Mouse (Mus musculus): ENCODE data around the gene Ppp6r3. TPM values are rescaled to one million over a fixed set of nuclear protein-coding genes. Genes with fewer than 3 reads are reported as not detected.
"Not testable (repeated sequence)": the region's sequence is repeated elsewhere in the genome, so short reads cannot be mapped to it uniquely, and the experiment has no call there.

The Ppp6r3 gene
- polyA plus RNA-seq, 1 experiment from 2014 or later = 54.4 TPM

GRCm38 (mm10) chr19:3593379-3594055, 18.0 kb upstream of the Ppp6r3 start:
- no peaks in the 10 kb centered on the region for H3K9me3 ChIP-seq (replicated peaks)
- no peak overlapping the region for H3K4me3 ChIP-seq (replicated peaks)
- no peak overlapping the region for H3K27ac ChIP-seq (replicated peaks)
- no peak for ATAC-seq (ENCODE audit: low FRiP score)
- no peaks in the 10 kb centered on the region for H3K36me3 ChIP-seq
- no peaks in the 10 kb centered on the region for H3K27me3 ChIP-seq (replicated peaks)
- H3K9ac ChIP-seq (replicated peaks) = no peak overlapping the region
- H3K4me1 ChIP-seq = no peaks in the 10 kb centered on the region
- no peak overlapping the region for H3K4me2 ChIP-seq
- 90% methylated on average over 7 of the region's 7 CpGs for WGBS

- Histone ChIP-seq H3K27me3 (replicated peaks) (no peaks in the 10 kb centered on the region), H3K9ac (replicated peaks) (no peak overlapping the region), H3K9me3 (replicated peaks) (no peaks in the 10 kb centered on the region), H3K4me3 (replicated peaks) (no peak overlapping the region), H3K27ac (replicated peaks) (no peak overlapping the region), H3K4me2 (no peak overlapping the region), H3K4me1 (no peaks in the 10 kb centered on the region), H3K36me3 (no peaks in the 10 kb centered on the region)
- over 99% methylated on average over 4 of the region's 4 CpGs for WGBS
- ATAC-seq (ENCODE audit: low FRiP score) = no peak
Measured at GRCm38 (mm10) chr19:3589968-3590367, 14.4 kb upstream of the Ppp6r3 start.

GRCm38 (mm10) chr19:3589547-3589946, 14.0 kb upstream of the Ppp6r3 start:
- Histone ChIP-seq H3K9me3 (replicated peaks) (no peaks in the 10 kb centered on the region), H3K9ac (replicated peaks) (no peak overlapping the region), H3K36me3 (no peaks in the 10 kb centered on the region), H3K4me3 (replicated peaks) (no peak overlapping the region), H3K27ac (replicated peaks) (no peak overlapping the region), H3K4me2 (no peak overlapping the region), H3K4me1 (no peaks in the 10 kb centered on the region), H3K27me3 (replicated peaks) (no peaks in the 10 kb centered on the region)
- 86% methylated on average over 5 of the region's 5 CpGs for WGBS
- no peak for ATAC-seq (ENCODE audit: low FRiP score)

GRCm38 (mm10) chr19:3587729-3588128, 12.2 kb upstream of the Ppp6r3 start:
- not testable (repeated sequence) for H3K36me3 ChIP-seq; H3K4me3 ChIP-seq (replicated peaks); H3K9me3 ChIP-seq (replicated peaks); H3K27me3 ChIP-seq (replicated peaks); H3K27ac ChIP-seq (replicated peaks); H3K4me2 ChIP-seq; H3K4me1 ChIP-seq; ATAC-seq (ENCODE audit: low FRiP score); H3K9ac ChIP-seq (replicated peaks)
- WGBS = 96% methylated on average over 5 of the region's 5 CpGs

- ATAC-seq (ENCODE audit: low FRiP score) = no peak
- no peak overlapping the region for H3K4me3 ChIP-seq (replicated peaks)
- H3K9me3 ChIP-seq (replicated peaks) = no peaks in the 10 kb centered on the region
- H3K27ac ChIP-seq (replicated peaks) = no peak overlapping the region
- no peaks in the 10 kb centered on the region for H3K4me1 ChIP-seq
- no peak overlapping the region for H3K9ac ChIP-seq (replicated peaks)
- no peaks in the 10 kb centered on the region for H3K27me3 ChIP-seq (replicated peaks)
- no peak overlapping the region for H3K4me2 ChIP-seq
- H3K36me3 ChIP-seq = no peaks in the 10 kb centered on the region
- 26% methylated on average over 1 of the region's 1 CpGs for WGBS
Measured at GRCm38 (mm10) chr19:3586540-3586939, 11.0 kb upstream of the Ppp6r3 start.

GRCm38 (mm10) chr19:3586026-3586425, 10.5 kb upstream of the Ppp6r3 start:
- H3K4me3 ChIP-seq (replicated peaks) = no peak overlapping the region
- no peak overlapping the region for H3K4me2 ChIP-seq
- WGBS = 95% methylated on average over 9 of the region's 9 CpGs
- no peak overlapping the region for H3K9ac ChIP-seq (replicated peaks)
- H3K9me3 ChIP-seq (replicated peaks) = no peaks in the 10 kb centered on the region
- no peak overlapping the region for H3K27ac ChIP-seq (replicated peaks)
- no peaks in the 10 kb centered on the region for H3K4me1 ChIP-seq
- H3K36me3 ChIP-seq = no peaks in the 10 kb centered on the region
- no peak for ATAC-seq (ENCODE audit: low FRiP score)
- no peaks in the 10 kb centered on the region for H3K27me3 ChIP-seq (replicated peaks)

GRCm38 (mm10) chr19:3581326-3581725, 5.8 kb upstream of the Ppp6r3 start:
- Histone ChIP-seq H3K9me3 (replicated peaks) (no peaks in the 10 kb centered on the region), H3K27me3 (replicated peaks) (no peaks in the 10 kb centered on the region), H3K36me3 (no peaks in the 10 kb centered on the region), H3K4me1 (peaks cover 9% of the 10 kb centered on the region), H3K9ac (replicated peaks) (no peak overlapping the region), H3K4me3 (replicated peaks) (no peak overlapping the region), H3K4me2 (no peak overlapping the region), H3K27ac (replicated peaks) (no peak overlapping the region)
- 34% methylated on average over 7 of the region's 7 CpGs for WGBS
- ATAC-seq (ENCODE audit: low FRiP score) = no peak

- Histone ChIP-seq H3K9ac (replicated peaks) (no peak overlapping the region), H3K27me3 (replicated peaks) (no peaks in the 10 kb centered on the region), H3K4me3 (replicated peaks) (no peak overlapping the region), H3K4me2 (no peak overlapping the region), H3K27ac (replicated peaks) (no peak overlapping the region), H3K36me3 (no peaks in the 10 kb centered on the region), H3K4me1 (peaks cover 28% of the 10 kb centered on the region), H3K9me3 (replicated peaks) (no peaks in the 10 kb centered on the region)
- ATAC-seq (ENCODE audit: low FRiP score) = no peak
Measured at GRCm38 (mm10) chr19:3577911-3578290, 2.4 kb upstream of the Ppp6r3 start.

- WGBS = 86% methylated on average over 4 of the region's 4 CpGs
- H3K27ac ChIP-seq (replicated peaks) = no peak overlapping the region
Measured at GRCm38 (mm10) chr19:3577265-3577910, 1.8 kb upstream of the Ppp6r3 start.

GRCm38 (mm10) chr19:3576451-3577264, 1.1 kb upstream of the Ppp6r3 start:
- H3K9ac ChIP-seq (replicated peaks) = no peak overlapping the region
- no peaks in the 10 kb centered on the region for H3K9me3 ChIP-seq (replicated peaks)
- H3K4me3 ChIP-seq (replicated peaks) = peak overlapping the region; percentile 79
- peak overlapping the region; percentile 50 for H3K4me2 ChIP-seq
- peaks cover 32% of the 10 kb centered on the region for H3K4me1 ChIP-seq
- no peaks in the 10 kb centered on the region for H3K27me3 ChIP-seq (replicated peaks)
- WGBS = 73% methylated on average over 5 of the region's 5 CpGs
- peak; percentile 0; the same call in 1 of the 2 replicates for ATAC-seq (ENCODE audit: low FRiP score)
- H3K36me3 ChIP-seq = no peaks in the 10 kb centered on the region
- peak overlapping the region; percentile 97 for H3K27ac ChIP-seq (replicated peaks)

More at GRCm38 (mm10) chr19:3577265-3577910, 1.8 kb upstream of the Ppp6r3 start:
- Histone ChIP-seq H3K27me3 (replicated peaks) (no peaks in the 10 kb centered on the region), H3K4me3 (replicated peaks) (no peak overlapping the region), H3K4me1 (peaks cover 31% of the 10 kb centered on the region), H3K36me3 (no peaks in the 10 kb centered on the region), H3K9ac (replicated peaks) (no peak overlapping the region), H3K4me2 (no peak overlapping the region), H3K9me3 (replicated peaks) (no peaks in the 10 kb centered on the region)
- no peak for ATAC-seq (ENCODE audit: low FRiP score)

- Histone ChIP-seq H3K9ac (replicated peaks) (peak overlapping the region; percentile 82), H3K4me2 (peak overlapping the region; percentile 75), H3K36me3 (no peaks in the 10 kb centered on the region), H3K4me1 (peaks cover 38% of the 10 kb centered on the region), H3K27ac (replicated peaks) (peak overlapping the region; percentile 97), H3K27me3 (replicated peaks) (no peaks in the 10 kb centered on the region), H3K4me3 (replicated peaks) (peak overlapping the region; percentile 79), H3K9me3 (replicated peaks) (no peaks in the 10 kb centered on the region)
- 0% methylated on average over 36 of the region's 50 CpGs for WGBS
- peak; percentile 34 for ATAC-seq (ENCODE audit: low FRiP score)
Measured at GRCm38 (mm10) chr19:3575276-3575631, 295 bp downstream of the Ppp6r3 start.

Measured in neural tube, embryonic 15.5 days (tissue).